Mouse (Mus musculus): Measurements from ENCODE around the gene Rhof. TPM values are rescaled to one million over a fixed set of nuclear protein-coding genes. Genes with fewer than 3 reads are reported as not detected.

Gene Rhof
- polyA plus RNA-seq, 1 experiment from 2014 or later, result 12.2 TPM

DNA sequence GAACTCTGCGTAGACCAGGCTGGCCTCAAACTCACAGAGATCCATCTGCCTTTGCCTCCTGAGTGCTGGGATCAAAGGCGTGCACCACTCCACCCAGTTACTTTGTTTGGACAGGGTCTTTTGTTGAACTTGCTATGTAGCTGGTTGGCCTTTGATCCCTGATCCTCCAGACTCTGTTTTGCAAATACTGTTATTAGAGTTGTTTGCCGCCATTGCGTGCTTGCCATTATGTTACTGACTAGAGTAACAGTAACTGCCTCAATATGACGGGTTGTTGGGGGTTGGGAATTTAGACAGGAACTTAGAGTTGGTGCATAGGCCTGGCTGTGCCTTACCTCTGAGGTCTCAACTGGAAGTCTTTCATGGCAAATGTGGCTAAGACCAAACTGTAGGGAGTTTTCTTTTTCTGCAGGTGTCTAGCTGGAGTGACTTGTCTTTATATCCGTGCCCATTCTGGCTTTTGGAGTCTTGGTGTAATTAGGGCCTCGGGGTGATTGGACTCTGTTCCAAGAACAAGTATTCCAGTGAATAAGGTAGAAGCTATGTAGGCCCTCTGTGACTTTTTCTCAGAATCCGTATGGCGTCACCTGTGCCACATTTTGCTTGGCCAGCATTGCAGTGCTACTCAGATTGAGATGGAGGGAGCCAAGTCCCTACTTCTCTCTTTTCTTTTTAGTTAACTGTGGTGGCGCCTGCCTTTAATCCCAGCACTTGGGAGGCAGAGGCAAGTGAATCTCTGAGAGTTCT lies 41.8 kb downstream of the Rhof start:
- H3K27me3 ChIP-seq (replicated peaks), result no peaks in the 10 kb centered on the region
- no peak overlapping the region for H3K9ac ChIP-seq
- no peaks in the 10 kb centered on the region for H3K9me3 ChIP-seq
- H3K4me1 ChIP-seq, result no peaks in the 10 kb centered on the region
- WGBS, result 86% methylated on average over 10 of the region's 10 CpGs
- no peak for ATAC-seq (replicated peaks)
- no peaks in the 10 kb centered on the region for H3K36me3 ChIP-seq (replicated peaks)
- H3K4me3 ChIP-seq, result no peak overlapping the region
- H3K27ac ChIP-seq, result no peak overlapping the region
- H3K4me2 ChIP-seq, result no peak overlapping the region

GRCm38 (mm10) chr5:123088784-123089183 lies 43.7 kb downstream of the Rhof start:
- no peak overlapping the region for H3K27ac ChIP-seq
- no peaks in the 10 kb centered on the region for H3K9me3 ChIP-seq
- H3K4me1 ChIP-seq, result no peaks in the 10 kb centered on the region
- H3K4me3 ChIP-seq, result no peak overlapping the region
- WGBS, result 92% methylated on average over 4 of the region's 4 CpGs
- no peaks in the 10 kb centered on the region for H3K36me3 ChIP-seq (replicated peaks)
- no peak overlapping the region for H3K9ac ChIP-seq
- ATAC-seq (replicated peaks), result no peak
- H3K27me3 ChIP-seq (replicated peaks), result no peaks in the 10 kb centered on the region
- H3K4me2 ChIP-seq, result no peak overlapping the region

DNA sequence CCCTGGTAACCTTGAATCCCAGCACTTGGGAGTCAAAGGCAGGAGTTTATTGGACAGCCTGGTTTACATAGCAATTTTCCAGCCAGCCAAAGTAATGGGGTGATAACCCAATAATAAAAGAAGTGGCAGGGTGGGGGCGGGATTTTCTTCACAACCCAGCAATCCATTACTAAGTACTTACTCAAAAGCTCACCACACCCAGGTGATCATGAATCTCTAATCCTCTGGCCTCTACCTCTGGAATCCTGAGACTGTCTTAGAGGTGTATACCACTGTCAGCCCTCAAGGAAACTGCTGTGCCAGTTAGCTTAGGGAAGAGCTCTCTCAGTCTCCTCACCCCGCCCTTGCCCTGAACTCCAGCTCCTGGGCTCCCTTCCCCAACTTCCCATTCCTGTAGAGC lies 46.0 kb downstream of the Rhof start:
- 84% methylated on average over 2 of the region's 2 CpGs for WGBS
- no peaks in the 10 kb centered on the region for H3K27me3 ChIP-seq (replicated peaks)
- no peak for ATAC-seq (replicated peaks)
- H3K4me1 ChIP-seq, result no peaks in the 10 kb centered on the region
- H3K4me3 ChIP-seq, result no peak overlapping the region
- H3K4me2 ChIP-seq, result no peak overlapping the region
- H3K36me3 ChIP-seq (replicated peaks), result no peaks in the 10 kb centered on the region
- H3K27ac ChIP-seq, result no peak overlapping the region
- no peak overlapping the region for H3K9ac ChIP-seq
- H3K9me3 ChIP-seq, result no peaks in the 10 kb centered on the region

DNA sequence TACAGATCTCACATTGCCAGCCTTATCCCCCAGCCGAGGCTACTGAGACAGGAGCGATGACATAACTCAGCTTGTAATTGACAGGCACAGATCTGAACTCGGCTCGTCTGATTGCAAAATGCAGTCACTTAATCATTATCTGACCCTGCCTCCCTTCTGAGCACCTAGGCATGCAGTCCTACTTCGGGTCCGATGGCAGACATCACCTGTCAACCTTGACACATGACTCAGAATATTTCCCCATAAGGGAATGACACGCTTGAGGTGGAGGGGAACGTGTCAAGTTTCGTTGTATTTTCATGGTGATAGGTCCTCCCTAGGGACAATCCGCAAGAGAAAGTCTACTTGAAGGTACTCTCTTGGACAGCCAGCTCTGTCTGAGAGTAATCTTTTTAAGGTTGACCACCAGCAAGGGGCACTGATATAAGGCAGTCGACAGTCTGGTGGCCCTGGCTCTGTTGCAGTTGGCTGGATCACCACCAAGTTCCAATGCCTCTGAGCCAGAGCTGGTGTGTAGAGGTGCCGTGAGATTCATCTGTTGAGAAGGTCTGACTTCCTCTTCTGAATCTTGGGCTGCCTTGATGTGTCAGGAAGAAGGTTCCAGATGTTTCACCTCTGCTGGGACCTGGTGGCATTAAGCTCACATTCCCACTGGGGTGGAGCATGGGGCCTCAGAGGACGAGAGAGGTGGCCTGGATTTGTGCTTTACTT lies 49.0 kb downstream of the Rhof start:
- Histone ChIP-seq H3K27ac (no peak overlapping the region), H3K9ac (no peak overlapping the region), H3K4me3 (no peak overlapping the region), H3K4me2 (no peak overlapping the region), H3K9me3 (no peaks in the 10 kb centered on the region), H3K36me3 (replicated peaks) (no peaks in the 10 kb centered on the region), H3K4me1 (peaks cover 6% of the 10 kb centered on the region; the same call in 1 of the 2 replicates), H3K27me3 (replicated peaks) (no peaks in the 10 kb centered on the region)
- ATAC-seq (replicated peaks), result no peak
- 78% methylated on average over 13 of the region's 13 CpGs for WGBS

GRCm38 (mm10) chr5:123080510-123080909 lies 52.0 kb downstream of the Rhof start:
- Histone ChIP-seq H3K27ac (no peak overlapping the region), H3K4me2 (no peak overlapping the region), H3K27me3 (replicated peaks) (no peaks in the 10 kb centered on the region), H3K9me3 (no peaks in the 10 kb centered on the region), H3K36me3 (replicated peaks) (no peaks in the 10 kb centered on the region), H3K4me3 (no peak overlapping the region), H3K4me1 (peaks cover 25% of the 10 kb centered on the region), H3K9ac (no peak overlapping the region)
- WGBS, result 96% methylated on average over 12 of the region's 13 CpGs
- no peak for ATAC-seq (replicated peaks)

DNA sequence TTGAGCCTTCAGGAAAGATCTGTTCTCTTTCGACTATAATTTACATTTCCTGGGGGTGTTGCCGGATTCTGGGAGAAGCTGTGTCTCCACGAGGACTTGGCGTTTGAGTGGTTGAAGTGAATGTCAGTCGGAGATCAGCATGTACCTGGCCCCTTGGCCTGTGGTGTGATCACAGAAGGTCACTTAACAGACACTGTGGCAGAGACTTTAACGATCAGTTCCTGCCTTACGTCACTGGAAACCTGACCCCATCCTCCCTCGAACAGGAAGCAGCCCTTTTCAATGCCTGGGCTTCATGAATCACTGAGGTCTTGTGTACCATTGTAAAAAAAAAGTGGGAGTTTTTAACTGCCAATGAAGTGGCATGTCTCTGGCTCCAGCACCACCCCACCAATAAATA lies 52.5 kb downstream of the Rhof start:
- H3K9ac ChIP-seq, result no peak overlapping the region
- H3K4me2 ChIP-seq, result no peak overlapping the region
- H3K4me1 ChIP-seq, result peaks cover 28% of the 10 kb centered on the region
- ATAC-seq (replicated peaks), result no peak
- no peaks in the 10 kb centered on the region for H3K9me3 ChIP-seq
- no peak overlapping the region for H3K27ac ChIP-seq
- WGBS, result 89% methylated on average over 8 of the region's 8 CpGs
- no peaks in the 10 kb centered on the region for H3K36me3 ChIP-seq (replicated peaks)
- no peaks in the 10 kb centered on the region for H3K27me3 ChIP-seq (replicated peaks)
- H3K4me3 ChIP-seq, result no peak overlapping the region

GRCm38 (mm10) chr5:123079568-123079967 lies 52.9 kb downstream of the Rhof start:
- H3K4me2 ChIP-seq, result no peak overlapping the region
- no peak for ATAC-seq (replicated peaks)
- 82% methylated on average over 1 of the region's 1 CpGs for WGBS
- H3K27me3 ChIP-seq (replicated peaks), result no peaks in the 10 kb centered on the region
- no peaks in the 10 kb centered on the region for H3K9me3 ChIP-seq
- H3K4me1 ChIP-seq, result peaks cover 28% of the 10 kb centered on the region
- H3K36me3 ChIP-seq (replicated peaks), result no peaks in the 10 kb centered on the region
- no peak overlapping the region for H3K4me3 ChIP-seq
- no peak overlapping the region for H3K9ac ChIP-seq
- H3K27ac ChIP-seq, result no peak overlapping the region

- Histone ChIP-seq H3K9me3 (no peaks in the 10 kb centered on the region), H3K27me3 (replicated peaks) (no peaks in the 10 kb centered on the region), H3K36me3 (replicated peaks) (no peaks in the 10 kb centered on the region), H3K4me2 (peak overlapping the region; percentile 90), H3K4me3 (peak overlapping the region; percentile 80), H3K27ac (peak overlapping the region; percentile 76), H3K4me1 (peaks cover 28% of the 10 kb centered on the region), H3K9ac (peak overlapping the region; percentile 75)
- WGBS, result 4% methylated on average over 34 of the region's 35 CpGs
- peak; percentile 90 for ATAC-seq (replicated peaks)
Measured at GRCm38 (mm10) chr5:123076419-123077281, 55.8 kb downstream of the Rhof start.

DNA sequence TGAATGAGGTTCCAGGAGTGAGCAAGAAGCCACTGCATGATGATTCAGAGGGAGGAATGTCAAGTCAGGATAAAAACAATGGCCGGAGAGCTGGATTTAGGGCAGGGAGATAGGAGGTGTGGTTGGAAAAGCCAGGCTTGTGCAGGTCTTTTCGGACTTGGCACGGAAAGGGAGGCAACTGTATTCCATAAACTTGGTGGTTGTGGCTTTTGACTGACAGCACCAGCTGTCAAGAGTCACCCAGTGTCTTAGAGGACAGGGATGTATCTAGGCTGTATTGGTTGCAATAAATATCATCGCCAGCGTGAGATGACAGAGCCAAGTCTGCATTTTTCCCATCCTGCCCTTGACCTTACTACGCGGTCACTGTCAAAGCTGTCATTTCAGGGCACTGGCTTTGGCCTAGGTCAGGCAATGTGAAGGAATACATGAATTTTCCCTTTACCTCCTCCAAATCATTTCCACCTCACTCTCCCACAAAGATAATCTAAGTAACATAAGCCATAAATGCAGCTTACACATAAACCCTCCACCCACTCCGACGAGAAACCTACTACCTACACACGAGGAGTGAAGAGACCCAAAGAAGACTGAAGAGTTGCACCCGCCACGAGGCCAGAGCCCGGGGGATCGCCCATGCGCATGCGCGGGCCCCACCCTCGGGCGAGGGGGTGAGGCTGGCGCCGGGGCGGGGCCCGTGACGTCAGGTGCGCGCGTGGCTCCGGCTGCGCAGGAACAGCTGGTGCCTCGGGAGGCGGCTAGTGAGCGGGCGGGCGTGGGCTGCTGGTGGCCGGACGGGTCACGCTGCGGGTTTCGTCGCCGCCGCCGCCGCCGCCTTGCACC lies 56.7 kb downstream of the Rhof start:
- Histone ChIP-seq H3K4me1 (peaks cover 28% of the 10 kb centered on the region), H3K27me3 (replicated peaks) (no peaks in the 10 kb centered on the region), H3K9ac (peak overlapping the region; percentile 75), H3K27ac (peak overlapping the region; percentile 76), H3K4me2 (peak overlapping the region; percentile 90), H3K9me3 (0 out of 2 replicates have a peak, but pooled peaks cover under 1% of the 10 kb centered on the region), H3K36me3 (replicated peaks) (no peaks in the 10 kb centered on the region), H3K4me3 (peak overlapping the region; percentile 80)
- peak; percentile 94 for ATAC-seq (replicated peaks)
- 10% methylated on average over 32 of the region's 45 CpGs for WGBS

DNA sequence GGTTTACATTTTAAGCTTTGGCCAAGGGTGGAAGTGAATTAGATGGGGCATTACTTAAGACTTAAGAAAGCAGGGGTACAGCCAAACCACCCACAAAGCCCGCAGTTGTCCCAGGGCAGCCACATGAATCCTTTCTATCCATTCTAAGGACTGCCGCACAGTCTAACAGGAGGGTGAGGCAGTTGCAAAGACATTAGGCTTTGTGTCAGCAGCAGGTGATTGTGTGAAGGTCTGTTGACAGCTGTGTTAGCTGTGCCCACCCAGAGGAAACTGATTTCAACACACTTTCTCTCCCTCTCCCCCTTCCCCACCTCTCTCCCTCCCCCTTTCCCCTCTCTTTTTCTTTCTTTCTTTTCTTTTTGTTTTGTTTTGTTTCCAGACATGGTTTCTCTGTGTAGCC lies 63.8 kb downstream of the Rhof start:
- Histone ChIP-seq H3K27ac (no peak overlapping the region), H3K9me3 (0 out of 2 replicates have a peak, but pooled peaks cover 2% of the 10 kb centered on the region), H3K36me3 (replicated peaks) (no peaks in the 10 kb centered on the region), H3K4me1 (peaks cover 3% of the 10 kb centered on the region; the same call in 1 of the 2 replicates), H3K4me3 (no peak overlapping the region), H3K4me2 (no peak overlapping the region), H3K9ac (no peak overlapping the region), H3K27me3 (replicated peaks) (no peaks in the 10 kb centered on the region)
- no peak for ATAC-seq (replicated peaks)
- 89% methylated on average over 2 of the region's 2 CpGs for WGBS

DNA sequence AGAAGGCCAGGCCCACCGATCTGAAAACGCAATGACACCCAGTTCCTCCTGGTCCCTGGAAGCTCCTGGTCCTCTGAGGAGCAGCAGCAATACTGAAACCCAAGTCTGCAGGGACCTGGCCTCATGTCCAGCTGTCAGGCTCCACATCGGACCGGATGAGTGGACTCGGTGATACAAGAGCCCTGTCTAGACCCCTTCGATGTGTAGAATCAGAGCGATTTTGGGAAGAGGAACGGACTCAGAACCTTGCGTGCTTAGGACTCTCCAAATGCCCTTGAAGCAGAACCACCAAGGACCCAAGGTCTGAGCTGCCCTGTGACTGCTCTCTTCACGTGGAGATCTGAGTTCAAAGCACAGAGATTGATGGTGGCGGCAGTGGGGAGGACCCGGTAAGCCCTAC lies 64.4 kb downstream of the Rhof start, which contains the start of gene Tmem120b:
Tmem120b (plus strand) TSS at position 301 of the 400 bp plus-strand sequence.
- H3K27me3 ChIP-seq (replicated peaks), result no peaks in the 10 kb centered on the region
- WGBS, result 89% methylated on average over 12 of the region's 12 CpGs
- H3K9me3 ChIP-seq, result 0 out of 2 replicates have a peak, but pooled peaks cover 2% of the 10 kb centered on the region
- H3K36me3 ChIP-seq (replicated peaks), result no peaks in the 10 kb centered on the region
- H3K27ac ChIP-seq, result no peak within 1 kb of the TSS
- ATAC-seq (replicated peaks), result no peak
- no peak within 1 kb of the TSS for H3K4me3 ChIP-seq
- H3K4me2 ChIP-seq, result no peak within 1 kb of the TSS
- peaks cover 3% of the 10 kb centered on the region; the same call in 1 of the 2 replicates for H3K4me1 ChIP-seq
- no peak within 1 kb of the TSS for H3K9ac ChIP-seq
